Mouse (Mus musculus) embryonic facial prominence, embryonic 11.5 days (tissue): ENCODE data around the gene Cops9. TPM values are rescaled to one million over a fixed set of nuclear protein-coding genes. Genes with fewer than 3 reads are reported as not detected.
A peak's percentile ranks its signal among the peaks of the same experiment; 100 is the strongest.

Source experiments
- ATAC-seq: fragments of 200-750 bp; cut with Nextera tagmentation; replicated peaks from 2 replicates; pipeline ENCODE4 v1.8.0; 2017; ENCODE audit warnings: low read depth; ENCODE audit not compliant: insufficient number of reproducible peaks, low FRiP score, low TSS enrichment
- DNase-seq: peaks from one replicate; pipeline ENCODE4 v3.0.0-alpha.2; 2015; ENCODE audit warnings: low spot score
- H3K27ac ChIP-seq: fragments of 300-500 bp; sonication (generic); replicated peaks from 2 replicates; pipeline ENCODE4 v1.5.1; 2014; ENCODE audit warnings: mild to moderate bottlenecking, low read depth, low read length, control low read depth
- H3K27me3 ChIP-seq: fragments of 300-500 bp; sonication (generic); 2 replicates; pipeline ENCODE4 v1.6.1; 2014; ENCODE audit warnings: mild to moderate bottlenecking, low read length, moderate library complexity, mixed read lengths; ENCODE audit not compliant: control insufficient read depth, insufficient read depth
- H3K36me3 ChIP-seq: fragments of 300-500 bp; sonication (generic); replicated peaks from 2 replicates; pipeline ENCODE4 v1.6.1; 2014; ENCODE audit warnings: low read depth, mild to moderate bottlenecking, low read length, moderate library complexity, mixed read lengths; ENCODE audit not compliant: control insufficient read depth, insufficient read depth
- H3K4me1 ChIP-seq: fragments of 300-500 bp; sonication (generic); 2 replicates; pipeline ENCODE4 v1.6.1; 2014; ENCODE audit warnings: low read length, mixed read lengths; ENCODE audit not compliant: control insufficient read depth, insufficient read depth
- H3K4me2 ChIP-seq: fragments of 300-500 bp; sonication (generic); 2 replicates; pipeline ENCODE4 v1.6.1; 2014; ENCODE audit warnings: low read depth, mild to moderate bottlenecking, control low read depth, low read length, moderate library complexity
- H3K4me3 ChIP-seq: fragments of 300-500 bp; sonication (generic); 2 replicates; pipeline ENCODE4 v1.5.1; 2014; ENCODE audit warnings: low read depth, low read length, control low read depth
- H3K9ac ChIP-seq: fragments of 300-500 bp; sonication (generic); replicated peaks from 2 replicates; pipeline ENCODE4 v1.6.1; 2014; ENCODE audit warnings: mild to moderate bottlenecking, control low read depth, low read length
- H3K9me3 ChIP-seq: fragments of 300-500 bp; sonication (generic); replicated peaks from 2 replicates; pipeline ENCODE4 v1.6.1; 2016; ENCODE audit warnings: mild to moderate bottlenecking, low read length, inconsistent platforms, mixed read lengths; ENCODE audit not compliant: control insufficient read depth
- WGBS: fragments of 180-500 bp; shearing (Covaris S2); extraction: QIAGEN DNeasy Blood & Tissue Kit; methylation state at CpG from one replicate; pipeline ENCODE4 v1.1.7; 2014; 5-methylcytosine and 5-hydroxymethylcytosine counted together
- polyA plus RNA-seq: library from polyadenylated mRNA; unstranded; fragments of >200 nt; fragmentation: Nextera tagmentation; extraction: Ambion mirVana; gene quantifications from 2 replicates; pipeline ENCODE4 v1.2.1, GENCODE M21; 2014

Cops9 gene
- polyA plus RNA-seq, 1 experiment from 2014 or later, result 307 TPM

GRCm38 (mm10) chr1:92644916-92645315, 3.1 kb upstream of the Cops9 start:
- H3K9ac ChIP-seq, result no peak overlapping the region
- H3K27ac ChIP-seq, result no peak overlapping the region
- H3K4me2 ChIP-seq, result no peak overlapping the region
- H3K9me3 ChIP-seq, result no peaks in the 10 kb centered on the region
- no peak overlapping the region for H3K4me3 ChIP-seq
- H3K27me3 ChIP-seq, result no peaks in the 10 kb centered on the region
- ATAC-seq, result no peak
- no peaks in the 10 kb centered on the region; the same call in 1 of the 2 replicates for H3K4me1 ChIP-seq
- no peaks in the 10 kb centered on the region for H3K36me3 ChIP-seq
- no peak for DNase-seq
- WGBS, result 78% methylated on average over 5 of the region's 5 CpGs

GRCm38 (mm10) chr1:92643691-92644090, 1.9 kb upstream of the Cops9 start:
- no peak for ATAC-seq
- no peaks in the 10 kb centered on the region for H3K36me3 ChIP-seq
- no peak overlapping the region for H3K4me3 ChIP-seq
- no peaks in the 10 kb centered on the region for H3K27me3 ChIP-seq
- whole genome bisulfite sequencing, result 78% methylated on average over 4 of the region's 4 CpGs
- H3K9ac ChIP-seq, result no peak overlapping the region
- no peaks in the 10 kb centered on the region; the same call in 1 of the 2 replicates for H3K4me1 ChIP-seq
- H3K9me3 ChIP-seq, result no peaks in the 10 kb centered on the region
- no peak for DNase-seq
- no peak overlapping the region for H3K4me2 ChIP-seq
- no peak overlapping the region for H3K27ac ChIP-seq

GRCm38 (mm10) chr1:92640393-92640792, 1.4 kb downstream of the Cops9 start:
- no peaks in the 10 kb centered on the region for H3K9me3 ChIP-seq
- H3K36me3 ChIP-seq, result no peaks in the 10 kb centered on the region; the same call in 1 of the 2 replicates
- H3K27me3 ChIP-seq, result no peaks in the 10 kb centered on the region
- peak overlapping the region; percentile 92; the same call in 1 of the 2 replicates for H3K4me2 ChIP-seq
- DNase-seq (no peak), ATAC-seq (no peak)
- H3K4me3 ChIP-seq, result peak overlapping the region; percentile 82
- H3K4me1 ChIP-seq, result no peaks in the 10 kb centered on the region; the same call in 1 of the 2 replicates
- no peak overlapping the region for H3K9ac ChIP-seq
- 90% methylated on average over 6 of the region's 6 CpGs for WGBS
- H3K27ac ChIP-seq, result no peak overlapping the region

GRCm38 (mm10) chr1:92638736-92639135, 3.0 kb downstream of the Cops9 start:
- H3K4me1 ChIP-seq, result no peaks in the 10 kb centered on the region; the same call in 1 of the 2 replicates
- H3K4me2 ChIP-seq, result no peak overlapping the region
- no peak overlapping the region for H3K4me3 ChIP-seq
- H3K9ac ChIP-seq, result no peak overlapping the region
- no peaks in the 10 kb centered on the region; the same call in 1 of the 2 replicates for H3K36me3 ChIP-seq
- no peak overlapping the region for H3K27ac ChIP-seq
- no peaks in the 10 kb centered on the region for H3K27me3 ChIP-seq
- ATAC-seq (no peak), DNase-seq (no peak)
- 94% methylated on average over 4 of the region's 4 CpGs for WGBS
- no peaks in the 10 kb centered on the region for H3K9me3 ChIP-seq

GRCm38 (mm10) chr1:92638181-92638580, 3.6 kb downstream of the Cops9 start:
- no peak for ATAC-seq
- H3K4me3 ChIP-seq, result no peak overlapping the region
- H3K4me1 ChIP-seq, result no peaks in the 10 kb centered on the region; the same call in 1 of the 2 replicates
- 90% methylated on average over 3 of the region's 3 CpGs for WGBS
- no peak overlapping the region for H3K27ac ChIP-seq
- no peaks in the 10 kb centered on the region for H3K27me3 ChIP-seq
- no peaks in the 10 kb centered on the region; the same call in 1 of the 2 replicates for H3K36me3 ChIP-seq
- no peak overlapping the region for H3K9ac ChIP-seq
- no peak for DNase-seq
- no peaks in the 10 kb centered on the region for H3K9me3 ChIP-seq
- no peak overlapping the region for H3K4me2 ChIP-seq

GRCm38 (mm10) chr1:92637501-92638172, 4.1 kb downstream of the Cops9 start:
- no peaks in the 10 kb centered on the region for H3K27me3 ChIP-seq
- ATAC-seq (no peak), DNase-seq (no peak)
- no peak overlapping the region for H3K9ac ChIP-seq
- no peak overlapping the region for H3K27ac ChIP-seq
- H3K36me3 ChIP-seq, result no peaks in the 10 kb centered on the region; the same call in 1 of the 2 replicates
- H3K4me1 ChIP-seq, result no peaks in the 10 kb centered on the region; the same call in 1 of the 2 replicates
- H3K9me3 ChIP-seq, result no peaks in the 10 kb centered on the region
- no peak overlapping the region for H3K4me3 ChIP-seq
- WGBS, result 94% methylated on average over 15 of the region's 15 CpGs
- H3K4me2 ChIP-seq, result no peak overlapping the region

GRCm38 (mm10) chr1:92636676-92637075, 5.1 kb downstream of the Cops9 start:
- Histone ChIP-seq H3K4me1 (no peaks in the 10 kb centered on the region; the same call in 1 of the 2 replicates), H3K4me3 (no peak overlapping the region), H3K27ac (no peak overlapping the region), H3K4me2 (no peak overlapping the region), H3K27me3 (no peaks in the 10 kb centered on the region), H3K9me3 (no peaks in the 10 kb centered on the region), H3K9ac (no peak overlapping the region), H3K36me3 (no peaks in the 10 kb centered on the region; the same call in 1 of the 2 replicates)
- ATAC-seq (no peak), DNase-seq (no peak)
- 94% methylated on average over 11 of the region's 11 CpGs for WGBS

- H3K4me3 ChIP-seq, result no peak overlapping the region
- no peaks in the 10 kb centered on the region for H3K9me3 ChIP-seq
- H3K36me3 ChIP-seq, result no peaks in the 10 kb centered on the region; the same call in 1 of the 2 replicates
- H3K9ac ChIP-seq, result no peak overlapping the region
- no peak overlapping the region for H3K27ac ChIP-seq
- 90% methylated on average over 8 of the region's 8 CpGs for WGBS
- no peaks in the 10 kb centered on the region for H3K27me3 ChIP-seq
- no peaks in the 10 kb centered on the region; the same call in 1 of the 2 replicates for H3K4me1 ChIP-seq
- DNase-seq, result no peak
- no peak for ATAC-seq
- H3K4me2 ChIP-seq, result no peak overlapping the region
Observed at GRCm38 (mm10) chr1:92636015-92636414, 5.8 kb downstream of the Cops9 start.
